Mouse (Mus musculus): ENCODE data around the gene Dync1i1.

DNA sequence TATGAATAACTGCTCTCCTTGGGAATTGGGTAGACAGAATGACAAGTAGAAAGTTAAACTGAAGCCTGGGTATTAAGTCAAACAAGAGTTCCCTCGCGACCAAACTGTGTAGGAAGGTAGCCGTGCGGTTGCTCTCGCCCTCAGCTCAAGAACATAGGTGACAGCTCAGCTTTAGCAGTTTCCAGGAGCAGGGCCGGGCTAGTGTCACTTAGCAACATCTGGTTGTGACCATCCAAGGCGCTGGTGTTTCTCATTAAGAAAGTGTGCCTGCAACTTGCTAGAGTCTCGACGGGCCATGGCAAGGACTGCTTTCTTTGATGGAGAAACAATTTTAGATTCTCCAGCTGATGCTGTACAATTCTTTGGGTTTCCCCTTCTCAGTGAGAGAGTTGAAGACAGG, 291.5 kb downstream of the Dync1i1 start:
- no peak for TF ChIP-seq POLR2A (IDR thresholded peaks at IDR 0.05; ENCODE audit: borderline replicate concordance, extremely low read depth, insufficient read depth, insufficient read length, poor library complexity, severe bottlenecking)
- no peak for TF ChIP-seq CTCF (IDR thresholded peaks at IDR 0.05; ENCODE audit: borderline replicate concordance, extremely low read depth, insufficient read depth, insufficient read length)
